Mouse (Mus musculus): ENCODE measurements around the gene Tmem132d.
"Not testable (repeated sequence)": the region's sequence is repeated elsewhere in the genome, so short reads cannot be mapped to it uniquely, and the experiment has no call there.

GRCm38 (mm10) chr5:127942171-127942570, 490.7 kb downstream of the Tmem132d start:
- not testable (repeated sequence) for TF ChIP-seq CTCF (IDR thresholded peaks at IDR 0.05; ENCODE audit: control insufficient read depth, insufficient read depth, insufficient read length); MYOD1 (IDR thresholded peaks at IDR 0.05; ENCODE audit: control insufficient read depth, insufficient read length, low read depth); USF1 (IDR thresholded peaks at IDR 0.05; ENCODE audit: low read depth)
